Mouse (Mus musculus) gastrocnemius, postnatal 14 days (tissue): Measurements from ENCODE around the gene Arid5b. TPM values are rescaled to one million over a fixed set of nuclear protein-coding genes. Genes with fewer than 3 reads are reported as not detected.

Source experiments
- DNase-seq: peaks from one replicate; pipeline ENCODE4 v3.0.0; 2021; ENCODE audit warnings: mixed read lengths
- intact Hi-C: fragments of 180-260 bp; cut with DNase I; formaldehyde crosslinking; loops from one replicate; pipeline ENCODE4 v1.15.1; 2025; ENCODE audit warnings: low total_unique reads
- total RNA-seq, 2 experiments: library from RNA; stranded (reverse); gene quantifications; 2 replicates each; pipeline ENCODE4 v1.2.3; 2021

The Arid5b gene
- total RNA-seq, 2 experiments from 2014 or later, result 16.9 to 21.5 TPM

GRCm38 (mm10) chr10:68153344-68154045 lies 125.0 kb downstream of the Arid5b start:
- intact Hi-C loops, result loop anchor here (5.0 kb wide), 1 partner anchor 156 kb away; no protein-coding TSS in a partner anchor
- no peak for DNase-seq

GRCm38 (mm10) chr10:68148495-68148894 lies 130.0 kb downstream of the Arid5b start:
- intact Hi-C loops, result loop anchor here (5.0 kb wide), 1 partner anchor 286 kb away; no protein-coding TSS in a partner anchor
- DNase-seq, result no peak

GRCm38 (mm10) chr10:68147730-68148129 lies 130.8 kb downstream of the Arid5b start:
- intact Hi-C loops, result loop anchor here (5.0 kb wide), 1 partner anchor 285 kb away; no protein-coding TSS in a partner anchor
- DNase-seq, result no peak

DNA sequence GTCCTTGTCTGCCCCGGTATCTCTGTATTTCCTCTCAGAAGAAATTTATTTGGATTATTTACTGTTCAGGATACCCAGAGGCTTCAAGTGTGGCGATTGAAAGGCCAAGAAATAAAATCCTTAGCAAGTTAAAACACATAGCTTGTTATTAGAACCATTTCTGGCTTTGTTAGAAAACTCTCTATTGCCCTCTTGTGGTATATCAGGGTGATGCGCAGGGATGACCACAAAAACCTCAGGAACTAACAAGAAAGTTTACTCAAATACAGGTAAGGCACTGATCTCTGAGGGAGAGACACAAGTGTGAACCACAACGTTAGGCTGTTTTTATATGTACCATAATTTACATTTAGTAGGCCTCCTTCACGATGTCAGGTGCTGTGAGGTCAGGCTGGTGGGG lies 131.7 kb downstream of the Arid5b start:
- no peak for DNase-seq
- intact Hi-C loops, result loop anchor here (5.0 kb wide), 1 partner anchor 285 kb away; no protein-coding TSS in a partner anchor

GRCm38 (mm10) chr10:68145286-68145950 lies 133.1 kb downstream of the Arid5b start:
- no peak for DNase-seq
- intact Hi-C loops, result loop anchor here (5.0 kb wide), 1 partner anchor 283 kb away; no protein-coding TSS in a partner anchor

GRCm38 (mm10) chr10:68142501-68142900 lies 136.0 kb downstream of the Arid5b start:
- intact Hi-C loops, result no loop called here
- no peak for DNase-seq

- intact Hi-C loops, result no loop called here
- DNase-seq, result no peak
Observed at GRCm38 (mm10) chr10:68141567-68141966, 137.0 kb downstream of the Arid5b start.

GRCm38 (mm10) chr10:68140871-68141270 lies 137.7 kb downstream of the Arid5b start:
- DNase-seq, result no peak
- intact Hi-C loops, result no loop called here

- DNase-seq, result no peak
- intact Hi-C loops, result no loop called here
Observed at GRCm38 (mm10) chr10:68140306-68140705, 138.2 kb downstream of the Arid5b start.

GRCm38 (mm10) chr10:68138123-68138522 lies 140.4 kb downstream of the Arid5b start:
- intact Hi-C loops, result no loop called here

GRCm38 (mm10) chr10:68137151-68137833 lies 141.2 kb downstream of the Arid5b start:
- no peak for DNase-seq
- intact Hi-C loops, result no loop called here

More at GRCm38 (mm10) chr10:68138123-68138522, 140.4 kb downstream of the Arid5b start:
- no peak for DNase-seq

DNA sequence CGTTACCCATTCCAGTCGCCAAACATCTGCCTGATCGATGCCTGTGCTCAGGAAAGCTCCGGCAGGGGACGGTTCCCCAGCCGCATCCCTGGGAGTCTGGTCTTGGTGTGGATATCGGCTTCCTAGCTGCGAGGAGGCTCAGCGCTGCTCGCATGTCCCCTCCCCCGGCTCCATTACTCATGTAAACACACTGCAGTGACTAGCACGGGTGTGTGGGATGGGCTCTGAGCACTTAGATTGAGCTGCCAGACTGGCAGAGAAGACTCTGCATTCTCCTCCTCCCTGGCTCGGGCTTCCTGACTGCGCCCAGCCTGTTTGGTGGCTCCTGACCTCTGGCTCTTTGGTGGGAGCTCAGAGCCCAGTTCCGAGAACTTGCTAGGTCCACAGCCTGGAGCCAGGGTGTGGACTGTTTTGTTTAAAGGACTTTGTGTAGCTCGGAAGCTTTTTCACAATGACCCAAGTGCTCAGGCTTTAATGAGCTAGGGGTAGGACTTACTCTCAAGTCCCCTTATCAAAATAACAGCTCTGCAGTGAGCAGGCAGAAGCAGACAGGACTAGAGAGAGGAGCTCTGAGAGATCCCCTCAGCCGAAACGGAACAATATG lies 142.0 kb downstream of the Arid5b start:
- DNase-seq, result peak; percentile 83
- intact Hi-C loops, result no loop called here

DNA sequence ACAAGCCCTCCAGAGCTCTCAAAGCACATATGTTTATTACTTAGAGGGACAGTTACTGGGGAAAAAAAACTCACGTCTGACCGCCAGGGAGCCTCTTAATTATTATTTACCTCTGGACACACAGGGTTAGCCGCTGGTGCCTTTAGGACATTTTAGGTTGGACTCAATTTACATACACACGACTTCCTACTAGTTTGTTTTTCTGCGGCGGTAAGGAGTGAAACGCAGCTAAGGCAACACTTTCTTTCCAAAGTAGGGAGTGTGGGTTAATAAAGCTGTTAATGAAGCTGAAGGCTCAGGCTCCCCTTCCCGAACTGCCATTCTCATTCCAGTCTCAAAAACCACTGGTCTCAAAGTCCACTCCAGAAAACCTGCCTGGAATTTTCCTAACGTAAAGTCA lies 142.5 kb downstream of the Arid5b start:
- intact Hi-C loops, result no loop called here
- DNase-seq, result no peak

- intact Hi-C loops, result no loop called here
- no peak for DNase-seq
Observed at GRCm38 (mm10) chr10:68135416-68135815, 143.1 kb downstream of the Arid5b start.

- intact Hi-C loops, result no loop called here
- DNase-seq, result no peak
Observed at GRCm38 (mm10) chr10:68134549-68134948, 144.0 kb downstream of the Arid5b start.

DNA sequence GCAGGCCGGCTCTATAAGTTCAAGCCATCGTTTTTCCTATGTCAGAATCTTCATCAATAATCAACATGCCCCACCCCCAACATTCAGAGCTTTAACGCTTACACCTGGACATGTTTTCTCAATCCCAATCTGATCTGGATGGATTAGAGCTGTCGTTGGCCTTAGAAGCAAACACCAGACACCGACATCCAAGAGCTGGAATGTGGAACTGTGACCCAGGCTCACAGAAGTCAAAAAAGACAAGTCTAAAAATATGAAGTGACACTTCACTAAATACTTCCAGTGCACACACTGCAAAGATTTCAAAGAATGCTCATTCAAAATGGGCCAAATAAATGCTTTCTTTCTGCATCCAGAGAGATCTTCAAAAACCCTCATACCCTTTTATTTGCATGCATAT lies 144.5 kb downstream of the Arid5b start:
- no peak for DNase-seq
- intact Hi-C loops, result no loop called here

GRCm38 (mm10) chr10:68132636-68133035 lies 145.9 kb downstream of the Arid5b start:
- DNase-seq, result no peak
- intact Hi-C loops, result no loop called here

DNA sequence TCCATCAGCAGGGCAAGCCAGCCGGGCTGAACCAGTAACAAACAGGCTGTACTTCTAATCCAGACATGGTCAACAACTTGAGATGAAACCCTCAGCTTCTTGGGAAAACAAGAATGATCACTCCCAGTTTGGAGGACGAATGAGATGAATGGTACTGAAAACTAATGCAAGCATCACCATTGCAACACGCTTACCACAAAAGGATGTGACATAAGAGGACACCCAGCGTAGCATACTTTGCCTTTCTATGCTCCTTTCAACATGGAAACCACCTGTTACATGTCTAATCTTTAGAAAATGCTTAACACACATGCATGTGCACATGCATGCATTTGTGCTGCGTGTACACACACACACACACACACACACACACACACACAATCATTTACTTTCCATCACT lies 146.4 kb downstream of the Arid5b start:
- intact Hi-C loops, result no loop called here
- DNase-seq, result no peak

- intact Hi-C loops, result no loop called here
Observed at GRCm38 (mm10) chr10:68129651-68130050, 148.9 kb downstream of the Arid5b start.

DNA sequence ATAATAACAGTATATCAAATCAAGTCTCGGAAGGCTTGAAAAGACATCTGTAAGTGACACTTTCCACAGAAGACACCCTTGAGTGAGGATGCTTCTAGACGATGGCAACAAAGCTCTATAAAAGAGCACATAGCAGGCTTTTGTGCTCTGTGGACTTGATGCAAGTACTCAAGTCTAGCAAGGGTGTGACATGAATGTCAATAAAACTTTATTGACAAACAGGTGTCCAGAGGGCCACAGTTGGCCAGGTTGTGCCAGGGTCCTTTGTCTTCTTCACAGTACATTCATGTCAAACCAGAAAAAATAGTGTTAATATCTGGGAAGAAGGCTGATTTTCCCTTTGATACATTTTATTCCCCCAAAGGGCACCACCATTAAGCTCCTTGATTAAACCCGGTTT lies 149.5 kb downstream of the Arid5b start:
- DNase-seq, result no peak
- intact Hi-C loops, result no loop called here

More at GRCm38 (mm10) chr10:68129651-68130050, 148.9 kb downstream of the Arid5b start:
- no peak for DNase-seq
